Mouse (Mus musculus) CH12.LX (cell line): Measurements from ENCODE around the gene Arfgap3. TPM values are rescaled to one million over a fixed set of nuclear protein-coding genes. Genes with fewer than 3 reads are reported as not detected.

ENCODE experiments used
- DNase-seq: peaks from one replicate; pipeline ENCODE4 v3.0.0-alpha.2; 2013; ENCODE audit errors: extremely low read depth
- H3K27ac ChIP-seq: 2 replicates; pipeline ENCODE4 v1.5.1; 2012; ENCODE audit warnings: low read depth, mild to moderate bottlenecking, control low read depth, moderate library complexity; ENCODE audit not compliant: insufficient read depth
- H3K27me3 ChIP-seq: replicated peaks from 2 replicates; pipeline ENCODE3; 2012; ENCODE audit warnings: inconsistent platforms
- H3K36me3 ChIP-seq, 2 experiments: replicated peaks in 1 of 2; 2 replicates each; pipeline versions ENCODE3 to v1.6.1; 2012; ENCODE audit warnings: inconsistent platforms in 1 of 2, low read length in 1 of 2, mild to moderate bottlenecking in 1 of 2, mixed read lengths in 1 of 2, moderate library complexity in 1 of 2; ENCODE audit not compliant: control insufficient read depth in 1 of 2, insufficient read depth in 1 of 2
- H3K4me1 ChIP-seq, 2 experiments: 2 replicates each; pipeline ENCODE4 v1.6.1; 2012; ENCODE audit warnings: inconsistent platforms in 1 of 2, moderate library complexity in 1 of 2; ENCODE audit not compliant: insufficient read depth in 2 of 2, control insufficient read depth in 1 of 2
- H3K4me2 ChIP-seq: 2 replicates; pipeline ENCODE4 v1.6.1; 2012; ENCODE audit warnings: low read depth, mild to moderate bottlenecking, control low read depth; ENCODE audit not compliant: poor library complexity, insufficient read depth, severe bottlenecking
- H3K4me3 ChIP-seq, 3 experiments: fragments of 150-350 bp in 1 of 3; sonication (generic) in 1 of 3; replicated peaks in 1 of 3; 2 replicates each; pipeline versions ENCODE3 to v1.5.1; 2011 to 2012; ENCODE audit warnings: low read depth in 2 of 3, low read length in 2 of 3, mild to moderate bottlenecking in 2 of 3, moderate library complexity in 2 of 3, control low read depth in 1 of 3, improper control_type of control experiment in 1 of 3, inconsistent platforms in 1 of 3, mixed read lengths in 1 of 3; ENCODE audit not compliant: poor library complexity in 1 of 3
- H3K79me2 ChIP-seq: replicated peaks from 2 replicates; pipeline ENCODE4 v1.6.1; 2012; ENCODE audit warnings: mild to moderate bottlenecking, moderate library complexity; ENCODE audit not compliant: control insufficient read depth, poor library complexity, insufficient read depth, severe bottlenecking; ENCODE audit errors: extremely low read depth
- H3K9ac ChIP-seq: 2 replicates; pipeline ENCODE4 v1.6.1; 2012; ENCODE audit warnings: low read depth, mild to moderate bottlenecking, control low read depth, moderate library complexity; ENCODE audit not compliant: insufficient read depth
- H3K9me3 ChIP-seq: replicated peaks from 2 replicates; pipeline ENCODE3; 2012; ENCODE audit warnings: low read length, inconsistent platforms, mixed read lengths
- BHLHE40 ChIP-seq: IDR thresholded peaks from 2 replicates; pipeline ENCODE4 v1.6.1; 2011; ENCODE audit warnings: mild to moderate bottlenecking, low read depth, low read length, improper control_type of control experiment
- CHD1 ChIP-seq: IDR thresholded peaks from 2 replicates; pipeline ENCODE4 v1.6.1; 2012; ENCODE audit warnings: low read depth, low read length, improper control_type of control experiment, inconsistent platforms
- ELF1 ChIP-seq: IDR thresholded peaks from 2 replicates; pipeline ENCODE4 v1.6.1; 2014; ENCODE audit warnings: low read depth, mild to moderate bottlenecking, inconsistent platforms, low read length, improper control_type of control experiment
- EP300 ChIP-seq: IDR thresholded peaks from 2 replicates; pipeline ENCODE4 v1.6.1; 2011; ENCODE audit warnings: low read length, improper control_type of control experiment
- ETS1 ChIP-seq: conservative IDR thresholded peaks from 2 replicates; pipeline ENCODE4 v1.6.1; 2012; ENCODE audit warnings: low read depth, mild to moderate bottlenecking, inconsistent platforms, low read length, improper control_type of control experiment, moderate library complexity
- GABPA ChIP-seq: IDR thresholded peaks from 2 replicates; pipeline ENCODE4 v1.6.1; 2012; ENCODE audit warnings: low read depth, low read length, improper control_type of control experiment, inconsistent platforms; ENCODE audit not compliant: insufficient replicate concordance
- HCFC1 ChIP-seq: IDR thresholded peaks from 2 replicates; pipeline ENCODE4 v1.6.1; 2012; ENCODE audit warnings: low read depth, mild to moderate bottlenecking, inconsistent platforms, low read length, improper control_type of control experiment
- JUN ChIP-seq: IDR thresholded peaks from 2 replicates; pipeline ENCODE4 v1.6.1; 2011; ENCODE audit warnings: low read depth, mild to moderate bottlenecking, low read length, improper control_type of control experiment, moderate library complexity; ENCODE audit not compliant: insufficient read depth
- JUND ChIP-seq: conservative IDR thresholded peaks from 2 replicates; pipeline ENCODE4 v1.6.1; 2011; ENCODE audit warnings: low read depth, low read length, improper control_type of control experiment
- MAFK ChIP-seq: IDR thresholded peaks from 2 replicates; pipeline ENCODE4 v1.6.1; 2011; ENCODE audit warnings: low read length, improper control_type of control experiment; ENCODE audit not compliant: insufficient replicate concordance
- MAX ChIP-seq: IDR thresholded peaks from 2 replicates; pipeline ENCODE4 v1.6.1; 2011; ENCODE audit warnings: low read length, improper control_type of control experiment
- MXI1 ChIP-seq: IDR thresholded peaks from 2 replicates; pipeline ENCODE4 v1.6.1; 2011; ENCODE audit warnings: mild to moderate bottlenecking, low read depth, low read length, improper control_type of control experiment
- MYC ChIP-seq: IDR thresholded peaks from 2 replicates; pipeline ENCODE4 v1.6.1; 2011; ENCODE audit warnings: low read depth, mild to moderate bottlenecking, improper control_type of control experiment, low read length
- PAX5 ChIP-seq: IDR thresholded peaks from 2 replicates; pipeline ENCODE4 v1.6.1; 2012; ENCODE audit warnings: low read length, inconsistent platforms, mixed read lengths
- POLR2A ChIP-seq: IDR thresholded peaks from 2 replicates; pipeline ENCODE4 v1.6.1; 2011; ENCODE audit warnings: low read depth, mild to moderate bottlenecking, improper control_type of control experiment, low read length
- RCOR1 ChIP-seq: conservative IDR thresholded peaks from 2 replicates; pipeline ENCODE4 v1.6.1; 2012; ENCODE audit warnings: low read depth, mild to moderate bottlenecking, inconsistent platforms, low read length, improper control_type of control experiment
- TCF12 ChIP-seq: IDR thresholded peaks from 2 replicates; pipeline ENCODE4 v1.6.1; 2014; ENCODE audit warnings: low read depth, mild to moderate bottlenecking, inconsistent platforms, low read length, improper control_type of control experiment
- ZKSCAN1 ChIP-seq: IDR thresholded peaks from 2 replicates; pipeline ENCODE4 v1.6.1; 2012; ENCODE audit warnings: low read depth, inconsistent platforms, low read length, improper control_type of control experiment, borderline replicate concordance
- ZMIZ1 ChIP-seq: IDR thresholded peaks from 2 replicates; pipeline ENCODE4 v1.6.1; 2012; ENCODE audit warnings: low read depth, mild to moderate bottlenecking, inconsistent platforms, low read length, improper control_type of control experiment
- ZNF384 ChIP-seq: IDR thresholded peaks from 2 replicates; pipeline ENCODE4 v1.6.1; 2012; ENCODE audit warnings: low read depth, low read length, improper control_type of control experiment, inconsistent platforms
- dilution Hi-C: fragments of 300-500 bp; cut with MboI; formaldehyde crosslinking; loops from 2 replicates; pipeline ENCODE4 v1.14.3; 2020; ENCODE audit warnings: low sequenced_read_pairs; ENCODE audit not compliant: extremely low pct_unique_long_range_greater_than_20kb, extremely low pct_ligation_motif_present
- in situ Hi-C: fragments of 300-500 bp; cut with MboI; formaldehyde crosslinking; loops from 3 replicates; pipeline ENCODE4 v1.14.3; 2019; ENCODE audit warnings: low sequenced_read_pairs, low pct_ligation_motif_present, low pct_unique_long_range_greater_than_20kb, mixed read lengths
- polyA plus RNA-seq: library from polyadenylated mRNA; unstranded; fragments of >175 nt; gene quantifications from 2 replicates; pipeline ENCODE4 v1.2.1, GENCODE M21; 2012; ENCODE audit warnings: low read depth; ENCODE audit not compliant: insufficient read length
- total RNA-seq, 2 experiments: library from RNA; depleted of rRNA; stranded (reverse); fragments of 300-350 nt in 1 of 2; fragments of >200 nt in 1 of 2; gene quantifications; 2 replicates each; pipeline ENCODE4 v1.2.3; 2012 to 2014

Gene Arfgap3
- total and polyA plus RNA-seq, 3 experiments: 11.0 to 21.7 (median 20.3) TPM

GRCm38 (mm10) chr15:83383136-83383535 lies 33.1 kb upstream of the Arfgap3 start:
- H3K27me3 ChIP-seq: no peaks in the 10 kb centered on the region
- H3K4me1 ChIP-seq: no peaks in the 10 kb centered on the region
- peaks cover 72 to 95% of the 10 kb centered on the region in 2 experiments for H3K36me3 ChIP-seq
- peaks cover 3% of the 10 kb centered on the region for H3K9me3 ChIP-seq
- H3K4me3 ChIP-seq: no peak overlapping the region
- H3K27ac ChIP-seq: no peak overlapping the region
- DNase-seq: no peak
- no peak overlapping the region for H3K9ac ChIP-seq
- H3K4me2 ChIP-seq: no peak overlapping the region
- in situ Hi-C loops: no loop called here
- no peaks in the 10 kb centered on the region for H3K79me2 ChIP-seq
- dilution Hi-C loops: no loop called here
- TF ChIP-seq JUN (no peak), MXI1 (no peak), RCOR1 (no peak), ZMIZ1 (no peak), ELF1 (no peak), ZNF384 (no peak), PAX5 (no peak), TCF12 (no peak), MAFK (no peak), ETS1 (no peak), HCFC1 (no peak), CHD1 (no peak), EP300 (no peak), MAX (no peak), GABPA (no peak), JUND (no peak)

GRCm38 (mm10) chr15:83382467-83382866 lies 32.4 kb upstream of the Arfgap3 start:
- Histone ChIP-seq H3K4me1 (no peaks in the 10 kb centered on the region), H3K4me3 (no peak overlapping the region), H3K4me2 (no peak overlapping the region), H3K27me3 (no peaks in the 10 kb centered on the region), H3K27ac (no peak overlapping the region), H3K9me3 (peaks cover 3% of the 10 kb centered on the region), H3K79me2 (no peaks in the 10 kb centered on the region), H3K9ac (no peak overlapping the region), H3K36me3 (peaks cover 72 to 95% of the 10 kb centered on the region in 2 experiments)
- TF ChIP-seq MYC (no peak), ZKSCAN1 (no peak), POLR2A (no peak), HCFC1 (no peak), MXI1 (no peak), GABPA (no peak), BHLHE40 (no peak)
- in situ Hi-C loops (no loop called here), dilution Hi-C loops (no loop called here)
- no peak for DNase-seq
